Mouse (Mus musculus): ENCODE measurements at regions not wholly inside any gene's neighbourhood (a gene's known extent, or its start where the extent isn't known, plus 50 kb on each side); places are given as distances from the start of the nearest gene placed in this dataset.

DNA sequence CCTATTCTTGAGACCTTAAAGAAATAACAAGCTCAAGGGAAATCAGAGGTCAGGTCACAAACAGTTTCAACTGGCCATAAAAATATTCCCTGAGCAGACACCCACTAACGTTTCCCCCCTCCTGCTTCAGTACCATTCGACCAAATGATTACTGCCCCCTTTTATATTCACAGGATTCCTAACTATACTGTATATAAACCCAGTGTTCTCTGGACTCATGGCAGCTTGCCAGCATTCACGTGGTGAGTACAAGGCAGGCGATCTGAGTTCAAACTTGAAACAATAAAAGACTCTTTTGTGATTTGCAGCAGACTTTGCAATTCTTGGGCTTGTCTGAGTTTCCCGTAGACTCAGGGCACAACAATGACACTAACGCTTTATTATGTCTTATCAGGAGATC is 989.0 kb upstream of the H2afb3 start:
- peak; percentile 2 to 18 for DNase-seq

DNA sequence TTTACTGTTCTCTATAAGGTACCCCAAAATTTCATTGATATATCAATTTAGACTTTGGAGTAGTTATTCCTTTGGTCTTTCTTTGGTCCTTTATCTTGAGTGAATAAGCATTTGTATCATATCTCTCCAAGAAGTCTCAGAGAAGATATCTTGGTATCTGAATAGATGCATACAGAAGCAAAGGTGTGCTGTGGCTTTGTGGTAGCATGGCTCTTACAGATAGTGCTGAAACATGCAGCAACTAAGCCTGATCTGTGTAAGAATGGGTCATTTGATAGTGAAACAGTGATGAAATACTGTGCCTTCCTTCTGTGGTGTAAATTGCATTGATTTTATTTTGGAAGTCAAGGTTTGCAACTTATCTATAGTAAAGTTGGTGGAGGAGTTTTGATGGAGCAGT is 978.3 kb upstream of the H2afb3 start:
- DNase-seq, result no peak

GRCm38 (mm10) chrX:121270071-121270470 is 957.2 kb upstream of the H2afb3 start:
- no peak for DNase-seq

DNA sequence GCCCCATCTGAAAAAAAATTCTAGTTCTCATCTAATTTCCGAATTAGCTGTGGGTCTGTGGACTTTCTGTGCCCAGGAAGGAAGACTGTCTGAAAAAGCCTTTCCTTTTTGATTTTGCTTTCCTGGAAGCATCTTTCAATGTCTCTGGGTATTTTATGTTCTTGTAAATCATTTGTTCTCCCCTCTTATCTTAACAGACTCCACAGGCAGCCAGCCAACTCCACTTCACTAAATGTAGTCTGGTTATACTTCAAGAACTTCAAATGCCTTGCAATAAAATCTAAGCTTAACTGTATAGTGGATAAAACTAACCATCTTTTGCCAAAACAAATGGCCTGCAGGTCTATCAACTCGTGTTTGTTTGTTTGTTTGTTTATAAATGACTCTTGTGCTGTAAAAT is 956.7 kb upstream of the H2afb3 start:
- no peak for DNase-seq

- DNase-seq, result peak in 1 of 2 experiments; percentile 0
Measured at GRCm38 (mm10) chrX:121232142-121233000, 919.5 kb upstream of the H2afb3 start.

Measured in cerebellum, postnatal 14 days (tissue).